Mouse (Mus musculus): ENCODE results near the gene Cyp2s1. TPM values are rescaled to one million over a fixed set of nuclear protein-coding genes. Genes with fewer than 3 reads are reported as not detected.

Cyp2s1 gene
- polyA plus RNA-seq, 1 experiment from 2014 or later, result 0.20 TPM

DNA sequence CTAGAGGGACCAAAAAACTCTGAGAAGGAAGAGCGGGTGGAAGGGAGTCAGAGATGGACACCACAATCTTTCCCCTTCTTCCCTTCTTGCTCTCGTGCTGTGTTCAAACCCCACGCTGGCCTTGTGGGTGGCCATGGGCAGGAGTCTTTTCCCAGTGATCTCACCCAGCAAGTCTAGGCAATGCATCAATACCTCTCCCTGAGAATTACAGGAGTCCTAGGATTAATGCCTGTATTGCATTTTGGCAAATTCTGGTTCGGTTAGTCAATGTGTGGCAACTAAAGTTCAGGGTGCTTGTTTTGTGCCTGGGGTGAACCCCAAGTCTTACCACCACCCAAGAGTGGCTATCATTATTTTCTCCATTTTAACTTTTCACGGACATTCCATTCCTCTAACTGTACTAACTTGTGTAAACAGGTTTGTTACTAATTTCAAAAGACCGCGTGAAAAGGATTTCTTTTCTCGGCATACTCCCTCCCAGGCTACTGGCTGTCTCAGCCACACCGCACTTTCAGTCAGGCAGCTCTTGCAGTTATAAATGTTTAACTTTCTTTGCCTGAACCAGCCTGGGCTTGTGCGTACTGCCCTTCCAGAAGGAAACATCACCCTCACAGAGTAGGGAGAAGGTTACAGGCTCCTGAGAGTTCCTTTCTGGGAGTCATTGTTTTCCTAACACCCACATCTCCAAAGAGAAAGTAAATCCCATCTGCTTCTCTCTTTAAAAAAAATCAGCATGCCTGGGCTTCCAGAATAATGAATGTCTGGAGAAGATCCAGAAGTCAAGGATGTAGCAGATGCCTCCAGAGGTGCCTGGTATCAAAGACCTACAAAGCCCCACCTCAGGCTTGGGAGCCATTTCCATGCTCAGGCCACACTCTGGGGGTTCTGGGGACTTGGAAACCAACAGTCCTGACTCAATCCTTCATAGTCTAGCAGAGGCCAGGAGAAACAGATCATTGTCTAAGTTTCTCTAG is 15.1 kb upstream of the Cyp2s1 start:
- no peak overlapping the region for H3K27ac ChIP-seq
- 89% methylated on average over 10 of the region's 10 CpGs for WGBS (ENCODE audit: missing documents)

DNA sequence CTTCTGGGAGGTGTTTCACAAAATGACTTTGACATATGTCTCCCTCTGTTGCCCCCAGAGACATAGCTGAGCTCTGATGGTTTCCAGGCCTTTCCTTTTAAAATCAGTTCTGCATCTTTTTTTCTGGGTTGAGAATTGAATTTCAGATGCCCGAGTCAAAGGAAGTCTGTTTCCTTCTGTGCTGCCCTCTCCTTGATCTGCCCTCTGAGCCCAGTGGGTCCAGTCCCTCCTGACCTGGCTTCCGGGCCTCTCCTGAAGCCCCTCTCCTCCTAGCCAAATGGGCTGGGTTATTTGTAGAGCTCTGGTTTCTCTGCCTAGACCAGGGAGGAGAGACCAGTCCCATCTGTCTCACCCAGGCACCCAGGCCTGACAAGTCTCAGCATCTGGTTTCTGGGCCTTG is 13.5 kb upstream of the Cyp2s1 start:
- Histone ChIP-seq H3K79me2 (ENCODE audit: inconsistent target) (no peaks in the 10 kb centered on the region), H3K4me3 (ENCODE audit: inconsistent target) (no peak overlapping the region), H3K36me3 (ENCODE audit: inconsistent target) (no peaks in the 10 kb centered on the region), H3K27ac (no peak overlapping the region)
- WGBS (ENCODE audit: missing documents), result 58% methylated on average over 2 of the region's 2 CpGs

More for the DNA sequence above, 15.1 kb upstream of the Cyp2s1 start:
- H3K36me3 ChIP-seq (ENCODE audit: inconsistent target), result no peaks in the 10 kb centered on the region
- no peak overlapping the region for H3K4me3 ChIP-seq (ENCODE audit: inconsistent target)
- H3K79me2 ChIP-seq (ENCODE audit: inconsistent target), result no peaks in the 10 kb centered on the region

DNA sequence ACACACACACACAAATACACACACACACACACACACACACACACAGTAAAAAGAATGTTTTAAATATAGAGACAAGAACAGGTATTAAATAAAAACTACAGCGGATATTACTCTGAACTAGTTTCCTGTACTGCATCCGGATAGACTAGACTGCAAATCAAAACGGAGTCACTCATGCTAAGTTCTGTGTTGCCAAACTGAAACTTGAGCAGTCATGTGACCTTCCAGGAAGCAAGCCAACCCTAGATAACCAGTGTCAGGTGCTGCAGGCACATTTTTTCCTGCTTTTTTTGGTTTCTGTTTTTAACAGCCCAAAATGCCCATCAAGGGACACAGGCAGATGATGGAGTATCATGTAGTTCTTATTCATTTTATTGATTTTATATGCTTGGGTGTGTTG is 10.5 kb upstream of the Cyp2s1 start:
- no peaks in the 10 kb centered on the region for H3K79me2 ChIP-seq (ENCODE audit: inconsistent target)
- 2% methylated on average over 3 of the region's 3 CpGs for WGBS (ENCODE audit: missing documents)
- H3K4me3 ChIP-seq (ENCODE audit: inconsistent target), result no peak overlapping the region
- no peak overlapping the region for H3K27ac ChIP-seq
- H3K36me3 ChIP-seq (ENCODE audit: inconsistent target), result no peaks in the 10 kb centered on the region

DNA sequence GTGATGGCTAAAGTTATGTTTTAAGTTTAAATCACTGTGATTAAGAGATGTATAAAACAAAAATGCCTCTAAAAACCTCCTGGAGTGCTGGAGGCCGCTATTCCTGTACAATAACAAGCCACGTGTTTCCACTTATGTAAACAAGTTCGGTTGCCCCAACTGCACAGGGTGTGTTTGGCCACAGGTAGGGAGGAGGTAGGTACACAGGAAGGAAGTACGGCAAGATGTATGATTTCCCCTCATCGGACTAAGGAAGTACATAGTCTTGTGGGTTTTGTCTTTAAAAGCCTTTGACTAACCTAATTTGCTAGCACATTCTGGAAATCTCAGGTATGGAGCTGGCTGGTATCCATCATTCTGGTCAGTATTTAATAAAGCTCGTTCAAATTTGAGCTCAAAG is 9.3 kb upstream of the Cyp2s1 start:
- Histone ChIP-seq H3K27ac (no peak overlapping the region), H3K79me2 (ENCODE audit: inconsistent target) (no peaks in the 10 kb centered on the region), H3K36me3 (ENCODE audit: inconsistent target) (no peaks in the 10 kb centered on the region), H3K4me3 (ENCODE audit: inconsistent target) (no peak overlapping the region)
- WGBS (ENCODE audit: missing documents), result 35% methylated on average over 6 of the region's 6 CpGs

DNA sequence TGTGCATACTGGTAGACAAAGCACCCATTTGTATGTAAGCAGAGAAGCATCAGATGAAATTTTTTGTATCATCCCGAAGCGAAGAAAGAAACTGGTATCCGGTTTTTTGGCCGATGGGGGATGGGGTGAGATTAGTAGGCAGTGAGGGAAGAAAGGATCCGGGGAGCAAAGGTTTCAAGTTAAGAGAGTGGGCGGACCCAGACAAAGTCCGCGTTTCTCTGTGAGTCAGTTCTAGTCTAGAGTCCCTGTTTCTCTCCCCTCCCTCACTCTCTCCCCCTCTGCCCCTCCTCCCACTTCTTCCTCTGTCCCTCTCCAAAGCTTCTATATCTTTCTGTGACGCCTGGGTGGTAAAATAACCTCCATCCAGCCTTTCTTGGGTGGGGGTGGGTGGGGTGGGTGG is 8.3 kb upstream of the Cyp2s1 start:
- Histone ChIP-seq H3K79me2 (ENCODE audit: inconsistent target) (no peaks in the 10 kb centered on the region), H3K36me3 (ENCODE audit: inconsistent target) (no peaks in the 10 kb centered on the region), H3K4me3 (ENCODE audit: inconsistent target) (no peak overlapping the region), H3K27ac (no peak overlapping the region)
- WGBS (ENCODE audit: missing documents), result 72% methylated on average over 8 of the region's 9 CpGs

DNA sequence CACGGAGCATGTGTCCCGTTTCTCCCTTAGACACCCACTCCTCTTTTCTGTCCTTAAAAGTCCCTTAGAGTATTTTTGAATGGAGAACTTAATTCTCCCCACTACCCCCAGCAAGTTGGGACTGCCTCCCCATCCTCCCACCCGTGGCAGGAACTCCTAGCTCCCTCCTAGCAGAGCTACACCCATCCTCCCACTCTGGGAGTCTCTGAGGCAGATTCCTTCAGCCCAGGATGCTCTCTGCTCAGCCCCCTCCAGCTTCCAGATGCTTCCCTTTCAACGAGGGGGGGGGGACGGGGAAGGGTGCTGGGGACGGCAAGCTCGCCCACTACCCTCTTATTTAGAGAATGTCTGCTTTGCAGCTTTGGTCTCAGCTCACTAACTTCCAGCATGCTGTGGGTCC is 1.1 kb downstream of the Cyp2s1 start:
- Histone ChIP-seq H3K4me3 (ENCODE audit: inconsistent target) (no peak overlapping the region), H3K79me2 (ENCODE audit: inconsistent target) (no peaks in the 10 kb centered on the region), H3K27ac (no peak overlapping the region), H3K36me3 (ENCODE audit: inconsistent target) (no peaks in the 10 kb centered on the region)
- WGBS (ENCODE audit: missing documents), result 33% methylated on average over 7 of the region's 7 CpGs

DNA sequence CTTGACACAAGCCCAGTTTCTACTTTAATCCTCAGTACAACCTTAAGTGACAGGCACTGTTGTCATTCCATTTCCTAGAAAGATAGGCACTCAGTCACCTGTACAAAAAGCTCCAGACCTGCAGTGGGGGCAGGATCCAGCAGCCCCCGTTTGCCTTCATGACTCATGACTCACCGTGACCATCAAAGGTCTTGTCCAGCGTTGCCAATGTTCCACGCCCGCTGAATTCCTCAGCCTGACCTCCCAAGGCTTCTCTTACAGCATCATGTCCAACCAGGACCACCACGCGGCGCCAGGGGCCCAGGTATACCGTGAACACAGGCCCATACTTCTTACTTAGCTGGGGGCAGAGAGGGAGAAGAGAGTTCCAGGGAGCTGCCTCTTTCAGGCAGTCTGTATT is 2.0 kb downstream of the Cyp2s1 start:
- H3K4me3 ChIP-seq (ENCODE audit: inconsistent target), result no peak overlapping the region
- H3K36me3 ChIP-seq (ENCODE audit: inconsistent target), result no peaks in the 10 kb centered on the region
- H3K27ac ChIP-seq, result no peak overlapping the region
- no peaks in the 10 kb centered on the region for H3K79me2 ChIP-seq (ENCODE audit: inconsistent target)
- 86% methylated on average over 9 of the region's 9 CpGs for WGBS (ENCODE audit: missing documents)

DNA sequence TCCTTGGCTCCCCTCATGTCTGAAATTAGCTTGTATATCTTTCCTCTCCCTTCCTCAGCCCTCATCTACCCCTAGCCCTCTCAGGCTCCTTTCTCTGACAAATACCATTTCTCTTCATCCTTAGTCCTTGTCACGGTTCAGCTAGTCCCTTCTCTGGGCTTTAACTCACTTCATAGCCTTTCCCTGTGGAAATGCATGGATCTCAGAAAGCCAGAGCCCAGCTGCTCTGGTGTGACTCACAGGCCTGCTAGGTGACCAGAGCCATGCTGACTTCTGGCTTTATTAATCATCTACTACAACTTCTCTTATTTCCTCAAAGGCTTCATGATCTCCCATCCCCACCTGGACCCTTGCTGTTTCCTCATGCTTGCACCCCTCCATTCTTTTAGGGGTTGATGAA is 4.5 kb downstream of the Cyp2s1 start:
- H3K27ac ChIP-seq, result no peak overlapping the region
- H3K79me2 ChIP-seq (ENCODE audit: inconsistent target), result no peaks in the 10 kb centered on the region
- 100% methylated on average over 1 of the region's 1 CpGs for WGBS (ENCODE audit: missing documents)
- no peaks in the 10 kb centered on the region for H3K36me3 ChIP-seq (ENCODE audit: inconsistent target)
- H3K4me3 ChIP-seq (ENCODE audit: inconsistent target), result no peak overlapping the region

DNA sequence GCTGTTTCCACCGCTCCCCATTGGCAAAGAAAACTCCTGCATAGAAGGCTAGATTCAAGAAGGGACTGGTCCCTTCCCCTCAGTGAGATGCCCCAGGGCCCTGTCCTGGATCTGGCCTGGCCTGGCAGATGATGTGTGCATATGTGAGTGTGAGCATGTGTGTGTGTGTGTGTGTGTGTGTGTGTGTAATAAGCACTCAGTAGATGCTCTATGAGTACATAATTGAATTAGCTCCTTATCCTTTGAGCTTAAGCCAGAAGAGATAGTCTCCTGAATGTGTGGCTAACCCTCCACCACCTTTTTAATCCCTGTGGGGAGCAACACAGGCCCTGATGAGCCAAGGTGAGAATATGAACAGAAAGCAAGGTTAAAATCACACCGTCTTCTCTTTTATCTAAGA is 5.0 kb downstream of the Cyp2s1 start:
- Histone ChIP-seq H3K4me3 (ENCODE audit: inconsistent target) (no peak overlapping the region), H3K36me3 (ENCODE audit: inconsistent target) (no peaks in the 10 kb centered on the region), H3K79me2 (ENCODE audit: inconsistent target) (no peaks in the 10 kb centered on the region), H3K27ac (no peak overlapping the region)
- WGBS (ENCODE audit: missing documents), result 93% methylated on average over 2 of the region's 2 CpGs

DNA sequence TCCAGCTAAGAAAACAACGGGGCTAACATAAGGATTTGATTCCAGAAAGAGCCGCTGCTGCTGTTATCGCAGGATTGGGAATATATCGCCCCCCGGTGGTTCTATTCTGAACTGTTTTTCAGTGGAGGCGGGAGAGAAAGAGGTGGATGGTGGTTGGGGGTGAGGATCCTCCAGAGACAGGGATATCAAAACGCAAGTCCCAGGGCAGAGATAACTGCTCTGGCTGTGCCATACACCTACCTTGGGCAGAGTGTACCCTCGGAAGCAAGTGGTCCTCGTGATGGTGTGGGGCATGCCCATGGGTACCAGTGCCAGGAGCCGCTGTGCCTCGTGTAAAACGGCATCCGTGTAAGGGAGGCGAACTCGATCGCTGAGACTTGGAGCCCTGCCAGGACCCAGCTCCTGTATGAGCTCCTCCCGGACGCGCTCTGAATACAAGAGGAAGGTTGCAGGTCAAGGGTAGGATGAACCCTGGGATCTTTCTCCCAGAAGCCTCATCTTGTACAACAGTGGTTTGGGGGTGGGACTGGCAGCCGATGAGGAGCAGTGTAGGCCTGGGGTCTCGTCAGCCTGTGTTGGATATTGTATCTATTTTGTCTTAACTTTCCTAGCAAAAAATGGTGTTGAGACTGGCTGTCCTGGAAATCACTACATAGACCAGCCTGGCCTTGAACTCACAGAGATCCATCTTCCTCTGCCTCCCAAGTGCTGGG is 10.9 kb downstream of the Cyp2s1 start:
- Histone ChIP-seq H3K4me3 (ENCODE audit: inconsistent target) (no peak overlapping the region), H3K79me2 (ENCODE audit: inconsistent target) (no peaks in the 10 kb centered on the region), H3K36me3 (ENCODE audit: inconsistent target) (no peaks in the 10 kb centered on the region), H3K27ac (no peak overlapping the region)
- 22% methylated on average over 21 of the region's 21 CpGs for WGBS (ENCODE audit: missing documents)

DNA sequence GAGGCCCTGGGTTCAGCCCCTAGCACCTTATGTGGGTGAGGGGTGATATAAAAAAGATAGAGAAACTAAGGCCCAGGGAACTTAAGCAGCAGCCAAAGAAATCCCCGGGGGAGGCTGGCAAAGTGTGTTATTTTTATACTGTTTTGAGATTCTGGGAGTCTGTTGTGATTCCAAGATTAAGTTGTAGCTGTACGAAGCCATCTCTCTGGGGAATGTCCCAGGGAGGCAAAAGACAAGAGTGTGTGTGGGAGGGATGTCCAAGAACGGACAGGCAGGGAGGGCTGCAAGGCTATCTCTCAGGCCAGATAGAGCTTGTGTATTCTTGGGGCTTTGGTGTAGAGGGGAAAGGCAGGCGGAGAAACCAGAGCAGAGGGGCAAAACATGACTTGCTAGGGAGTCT is 11.9 kb downstream of the Cyp2s1 start:
- WGBS (ENCODE audit: missing documents), result 87% methylated on average over 4 of the region's 4 CpGs
- Histone ChIP-seq H3K4me3 (ENCODE audit: inconsistent target) (no peak overlapping the region), H3K79me2 (ENCODE audit: inconsistent target) (no peaks in the 10 kb centered on the region)

DNA sequence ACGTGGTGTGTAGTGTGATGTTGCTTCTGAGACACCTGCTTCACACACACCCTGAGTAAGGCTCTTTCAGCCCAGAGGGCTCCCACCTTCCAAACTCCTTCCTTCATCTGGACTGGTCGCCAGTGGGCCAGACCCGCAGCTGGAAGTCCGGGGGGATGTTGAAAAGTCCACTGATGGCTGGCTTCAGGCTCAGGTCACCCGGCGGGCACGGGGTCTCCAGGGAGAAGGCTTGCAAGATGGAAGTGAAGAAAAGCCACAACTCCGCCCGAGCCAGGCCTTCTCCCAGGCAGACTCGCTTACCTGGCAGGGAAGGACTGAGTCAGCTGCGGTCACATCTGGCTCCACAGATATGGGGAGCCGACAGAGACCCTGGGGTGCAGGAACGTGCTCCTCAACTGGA is 13.3 kb downstream of the Cyp2s1 start:
- no peaks in the 10 kb centered on the region for H3K36me3 ChIP-seq (ENCODE audit: inconsistent target)
- no peaks in the 10 kb centered on the region for H3K79me2 ChIP-seq (ENCODE audit: inconsistent target)
- 96% methylated on average over 13 of the region's 13 CpGs for WGBS (ENCODE audit: missing documents)
- H3K27ac ChIP-seq, result no peak overlapping the region
- H3K4me3 ChIP-seq (ENCODE audit: inconsistent target), result no peak overlapping the region

More for the DNA sequence above, 11.9 kb downstream of the Cyp2s1 start:
- H3K36me3 ChIP-seq (ENCODE audit: inconsistent target), result no peaks in the 10 kb centered on the region
- H3K27ac ChIP-seq, result no peak overlapping the region

DNA sequence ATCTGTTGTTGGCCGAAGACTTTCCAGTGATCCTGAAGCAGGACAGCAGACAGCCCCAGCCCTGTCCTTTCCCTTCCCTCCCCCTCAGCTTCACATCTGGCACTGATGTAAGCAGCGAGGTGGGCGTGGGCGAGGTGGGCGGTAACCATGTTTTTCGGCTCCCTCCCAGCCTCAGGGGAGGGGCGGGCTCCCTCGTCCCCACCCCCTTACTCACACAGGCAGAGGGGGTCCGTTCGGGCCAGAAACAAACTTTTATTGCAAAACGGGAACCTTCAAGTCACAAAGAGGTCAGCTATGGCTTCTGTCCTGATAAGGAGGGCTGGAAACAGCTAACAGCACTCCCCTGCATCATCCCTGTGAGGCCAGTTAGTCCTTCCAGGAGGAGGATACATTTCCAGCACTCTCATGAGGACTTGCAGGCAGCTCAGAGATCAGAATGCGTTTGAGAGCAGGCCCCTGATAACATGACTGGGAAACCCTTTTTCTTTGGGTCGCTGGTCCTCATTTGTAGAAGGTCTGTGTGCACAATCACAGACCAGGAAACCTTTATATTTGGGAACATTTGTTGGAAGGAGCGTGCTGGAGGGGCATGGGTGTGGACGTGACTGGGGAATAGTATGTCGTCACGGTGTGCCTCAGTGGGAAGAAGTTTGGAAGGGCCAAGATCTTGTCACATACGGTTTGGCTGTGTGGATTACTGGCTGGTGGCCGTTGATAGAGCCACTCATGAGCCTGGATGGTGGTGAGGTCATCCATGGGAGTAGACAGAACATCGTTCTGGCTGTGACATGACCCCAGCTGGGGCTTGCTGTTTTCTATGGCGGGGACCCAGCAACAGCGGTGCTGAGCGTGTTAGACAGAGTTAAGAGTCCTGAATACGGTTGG is 14.2 kb downstream of the Cyp2s1 start:
- H3K36me3 ChIP-seq (ENCODE audit: inconsistent target), result no peaks in the 10 kb centered on the region
- H3K27ac ChIP-seq, result no peak overlapping the region
- 65% methylated on average over 24 of the region's 24 CpGs for WGBS (ENCODE audit: missing documents)
- no peak overlapping the region for H3K4me3 ChIP-seq (ENCODE audit: inconsistent target)
- no peaks in the 10 kb centered on the region for H3K79me2 ChIP-seq (ENCODE audit: inconsistent target)

DNA sequence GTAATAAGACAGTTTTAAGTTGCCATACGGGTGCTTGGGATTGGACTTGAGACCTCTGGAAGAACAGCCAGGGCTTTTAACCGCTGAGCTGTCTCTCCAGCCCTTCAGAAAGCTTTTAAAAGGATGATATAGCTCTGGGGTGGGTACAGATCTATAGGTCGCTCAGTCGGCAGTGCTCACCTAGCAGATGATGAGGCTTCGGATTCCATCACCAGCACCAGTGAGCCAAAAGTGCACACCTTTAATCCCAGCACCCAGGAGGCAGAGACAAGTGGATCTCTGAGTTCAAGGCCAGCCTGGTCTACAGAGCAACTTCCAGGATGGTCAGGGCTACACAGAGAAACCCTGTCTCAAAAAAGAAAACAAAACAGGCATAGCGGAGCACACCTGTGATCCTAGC is 15.7 kb downstream of the Cyp2s1 start:
- no peak overlapping the region for H3K4me3 ChIP-seq (ENCODE audit: inconsistent target)
- no peaks in the 10 kb centered on the region for H3K36me3 ChIP-seq (ENCODE audit: inconsistent target)
- WGBS (ENCODE audit: missing documents), result 99% methylated on average over 6 of the region's 6 CpGs
- H3K27ac ChIP-seq, result no peak overlapping the region
- no peaks in the 10 kb centered on the region for H3K79me2 ChIP-seq (ENCODE audit: inconsistent target)

All from macrophage (primary cell).